Mouse (Mus musculus) frontal cortex, adult (tissue): ENCODE measurements at regions not wholly inside any gene's neighbourhood (a gene's known extent, or its start where the extent isn't known, plus 50 kb on each side); places are given as distances from the start of the nearest gene placed in this dataset.

Experiments
- ATAC-seq: cut with Nextera tagmentation; 2 replicates; pipeline ENCODE4 v1.9.2; 2017; ENCODE audit warnings: mild to moderate bottlenecking, moderate library complexity, mixed read lengths; ENCODE audit not compliant: low TSS enrichment

DNA sequence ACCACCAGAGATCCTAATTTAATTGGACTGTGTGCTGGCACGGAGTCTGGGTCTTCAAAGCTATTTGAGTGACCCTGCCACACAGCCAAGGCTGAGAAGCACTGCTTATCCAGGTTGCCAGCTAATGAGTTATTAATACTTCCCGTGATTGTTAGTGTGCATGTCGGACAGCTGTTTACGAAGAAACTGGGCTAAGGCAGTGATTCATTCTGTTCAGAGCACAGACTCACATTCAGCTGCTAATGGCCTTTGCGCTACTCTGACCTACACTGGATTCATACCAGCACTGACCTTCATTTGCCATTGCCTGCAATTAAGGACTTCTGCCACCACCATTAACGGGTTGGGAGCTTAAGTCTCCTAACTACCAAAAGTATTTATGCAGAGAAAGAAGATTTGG is 156.7 kb upstream of the Dppa4 start:
- peak; percentile 47; the same call in 1 of the 2 replicates for ATAC-seq

DNA sequence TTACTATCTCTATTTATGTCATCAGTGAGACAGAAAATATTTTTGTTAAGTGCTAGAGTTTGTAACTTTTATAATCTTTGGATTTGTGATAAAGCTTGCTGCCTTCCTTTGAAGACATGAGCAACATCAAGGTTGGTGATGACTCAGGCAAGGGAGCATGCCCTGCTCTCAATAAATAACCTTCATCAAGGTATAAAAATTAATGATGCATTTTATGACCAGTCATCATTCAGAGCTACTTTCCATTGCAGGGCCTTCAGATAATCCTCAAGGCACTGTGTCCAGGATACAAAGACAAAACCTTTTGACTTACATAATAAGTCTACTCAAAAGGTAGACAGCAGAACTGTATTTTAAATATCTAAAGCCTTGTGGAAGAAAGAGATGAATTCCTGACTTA is 156.2 kb upstream of the Dppa4 start:
- ATAC-seq = no peak

DNA sequence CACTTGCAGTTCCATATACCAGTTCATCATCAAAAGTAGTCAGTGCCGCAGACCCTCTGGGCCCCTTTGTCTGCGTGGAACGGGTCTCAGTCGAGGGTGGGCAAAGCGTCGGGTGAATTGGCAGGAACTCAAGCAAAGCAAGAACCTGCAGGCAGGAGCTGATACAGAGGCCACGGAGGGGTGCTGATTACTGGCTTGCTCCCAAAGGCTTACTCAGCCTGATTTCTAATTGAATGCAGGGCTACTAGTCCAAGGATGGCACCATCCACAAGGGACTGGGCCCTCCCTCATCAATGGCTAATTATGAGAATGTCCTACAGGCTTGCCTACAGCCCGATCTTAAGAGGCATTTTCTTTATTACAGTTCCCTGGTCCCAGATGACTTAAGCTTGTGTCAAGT is 128.2 kb upstream of the Dppa4 start:
- ATAC-seq = no peak

DNA sequence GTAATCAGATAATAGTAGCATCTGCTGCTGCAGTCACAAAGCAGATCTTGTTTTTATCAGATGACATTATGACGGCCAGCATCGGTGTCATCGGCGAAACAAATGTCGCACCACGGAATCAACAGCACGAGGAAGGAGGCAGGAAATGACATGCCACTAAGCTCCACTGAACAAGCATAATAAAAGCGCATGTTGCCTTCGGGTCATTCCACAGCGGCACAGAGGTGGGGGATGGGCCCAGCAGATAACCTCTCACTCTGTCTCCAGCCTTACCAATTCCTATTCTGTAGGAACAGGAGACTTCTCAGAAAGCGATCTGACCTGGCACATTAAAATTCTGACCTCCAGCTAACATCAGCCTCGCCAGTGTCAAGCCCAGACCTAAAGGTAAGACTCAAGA is 93.1 kb upstream of the Dppa4 start:
- ATAC-seq = no peak

DNA sequence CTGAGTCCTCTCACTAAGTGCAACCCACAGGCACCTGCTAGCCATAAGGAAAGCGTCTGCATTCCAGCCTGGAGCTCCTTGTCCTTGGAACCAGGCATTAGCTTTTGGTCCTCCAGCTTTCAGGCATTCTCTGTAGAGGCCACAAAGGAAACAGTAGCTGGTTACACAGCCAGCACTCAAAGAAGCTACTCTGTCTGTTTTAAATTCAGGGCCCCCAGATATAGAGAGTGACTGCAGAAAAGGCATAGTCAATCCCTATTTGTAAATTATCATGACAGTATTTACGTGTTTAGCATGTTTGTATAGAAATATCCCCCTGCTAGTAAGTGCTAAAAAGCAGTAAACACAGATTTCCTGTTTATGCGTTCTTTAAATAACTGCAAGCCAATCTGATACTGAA is 91.3 kb upstream of the Dppa4 start:
- ATAC-seq = no peak

DNA sequence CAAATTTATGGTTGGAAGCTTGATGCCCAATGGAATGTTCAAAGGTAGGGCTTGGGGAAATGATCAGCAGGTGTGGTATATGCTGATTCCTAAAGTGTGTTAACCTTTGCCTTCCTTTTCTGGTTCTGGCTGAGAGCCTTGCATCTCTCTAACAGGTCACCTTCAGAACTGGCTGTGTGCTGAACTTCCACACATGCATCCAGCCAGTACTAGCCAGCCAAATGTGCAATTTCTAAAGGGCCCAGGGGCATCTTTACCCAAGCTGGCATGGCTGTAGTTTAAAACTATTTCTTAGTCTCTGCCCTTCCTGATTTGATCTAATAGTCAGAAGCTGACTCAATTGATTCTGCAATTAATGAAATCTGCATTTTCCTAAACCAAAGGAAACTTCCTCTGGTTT is 68.6 kb upstream of the Dppa4 start:
- ATAC-seq = no peak
